Mouse (Mus musculus): Measurements from ENCODE around the gene 4921517D22Rik. TPM values are rescaled to one million over a fixed set of nuclear protein-coding genes. Genes with fewer than 3 reads are reported as not detected.
A peak's percentile ranks its signal among the peaks of the same experiment; 100 is the strongest.

Gene 4921517D22Rik
- polyA plus RNA-seq, 1 experiment from 2014 or later: not detected

- Histone ChIP-seq H3K36me3 (peaks cover 57% of the 10 kb centered on the region), H3K4me3 (no peak overlapping the region), H3K4me2 (replicated peaks) (peak overlapping the region; percentile 11; the same call in 1 of the 2 replicates)
These were observed 37.5 kb downstream of the 4921517D22Rik start for GRCm38 (mm10) chr13:59656316-59656832.

DNA sequence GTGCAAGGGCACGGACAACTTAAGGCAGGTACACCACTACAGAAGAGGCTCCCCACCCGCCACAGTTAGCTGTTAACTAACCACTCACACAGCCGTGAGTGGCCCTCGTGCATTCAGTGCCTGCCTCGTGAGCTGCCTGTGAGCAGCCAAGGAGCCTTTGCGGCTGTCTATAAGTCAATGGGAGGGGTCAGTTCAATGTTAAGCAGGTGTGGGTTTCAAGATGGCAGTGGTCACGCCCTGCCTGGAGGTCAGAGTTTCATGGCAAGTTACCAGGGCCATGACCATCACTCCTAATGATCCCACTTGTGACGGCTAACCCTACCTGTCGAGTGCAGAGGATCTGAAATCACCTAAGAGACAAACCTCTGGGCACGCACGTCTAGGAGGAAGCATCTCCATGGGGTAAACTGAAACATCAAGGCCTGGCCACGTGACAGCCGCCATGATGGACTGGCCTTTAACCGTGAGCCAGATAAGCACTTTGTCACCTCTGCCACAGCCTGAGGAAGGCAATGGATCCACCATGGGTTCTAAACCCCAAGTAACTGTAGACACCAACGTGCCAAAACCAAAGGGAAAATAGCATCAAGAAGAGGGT is 38.1 kb downstream of the 4921517D22Rik start:
- Histone ChIP-seq H3K4me3 (no peak overlapping the region), H3K9ac (replicated peaks) (no peak overlapping the region), H3K27ac (replicated peaks) (no peak overlapping the region), H3K4me1 (peaks cover 46% of the 10 kb centered on the region), H3K36me3 (peaks cover 53% of the 10 kb centered on the region), H3K4me2 (replicated peaks) (no peak overlapping the region), H3K9me3 (no peaks in the 10 kb centered on the region), H3K27me3 (no peaks in the 10 kb centered on the region)
- ATAC-seq (ENCODE audit: low FRiP score, low read depth): no peak
- 91% methylated on average over 15 of the region's 15 CpGs for WGBS

More at GRCm38 (mm10) chr13:59656316-59656832, 37.5 kb downstream of the 4921517D22Rik start:
- WGBS: 51% methylated on average over 10 of the region's 10 CpGs
- peak overlapping the region; percentile 89 for H3K27ac ChIP-seq (replicated peaks)
- ATAC-seq (ENCODE audit: low FRiP score, low read depth): peak; percentile 32; the same call in 1 of the 2 replicates
- no peaks in the 10 kb centered on the region for H3K9me3 ChIP-seq
- no peaks in the 10 kb centered on the region for H3K27me3 ChIP-seq
- no peak overlapping the region for H3K9ac ChIP-seq (replicated peaks)
- peaks cover 46% of the 10 kb centered on the region for H3K4me1 ChIP-seq

DNA sequence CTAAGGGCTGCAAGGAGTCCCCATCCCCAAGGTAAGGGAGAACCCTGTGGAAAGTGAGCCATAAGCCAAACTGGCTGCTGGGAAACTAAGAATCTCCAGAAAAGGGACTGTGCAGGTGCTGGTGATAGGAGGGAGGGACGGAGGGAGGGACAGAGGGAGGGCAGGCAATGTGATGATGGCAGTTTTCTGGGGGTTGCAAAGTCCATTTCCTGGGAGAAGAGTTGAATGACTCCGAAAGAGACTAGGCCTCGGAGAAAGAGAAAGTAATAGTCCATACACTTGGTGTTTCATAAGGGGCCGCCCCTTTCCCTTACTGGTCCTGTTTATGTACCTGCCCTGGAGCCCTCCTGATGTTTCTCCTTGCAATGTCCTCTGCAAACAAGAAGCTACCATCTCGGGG is 39.4 kb downstream of the 4921517D22Rik start:
- Histone ChIP-seq H3K9me3 (no peaks in the 10 kb centered on the region), H3K36me3 (peaks cover 52% of the 10 kb centered on the region), H3K4me2 (replicated peaks) (no peak overlapping the region), H3K9ac (replicated peaks) (no peak overlapping the region), H3K27me3 (no peaks in the 10 kb centered on the region), H3K4me1 (peaks cover 46% of the 10 kb centered on the region), H3K4me3 (no peak overlapping the region), H3K27ac (replicated peaks) (no peak overlapping the region)
- no peak for ATAC-seq (ENCODE audit: low FRiP score, low read depth)
- whole genome bisulfite sequencing: 91% methylated on average over 5 of the region's 5 CpGs

DNA sequence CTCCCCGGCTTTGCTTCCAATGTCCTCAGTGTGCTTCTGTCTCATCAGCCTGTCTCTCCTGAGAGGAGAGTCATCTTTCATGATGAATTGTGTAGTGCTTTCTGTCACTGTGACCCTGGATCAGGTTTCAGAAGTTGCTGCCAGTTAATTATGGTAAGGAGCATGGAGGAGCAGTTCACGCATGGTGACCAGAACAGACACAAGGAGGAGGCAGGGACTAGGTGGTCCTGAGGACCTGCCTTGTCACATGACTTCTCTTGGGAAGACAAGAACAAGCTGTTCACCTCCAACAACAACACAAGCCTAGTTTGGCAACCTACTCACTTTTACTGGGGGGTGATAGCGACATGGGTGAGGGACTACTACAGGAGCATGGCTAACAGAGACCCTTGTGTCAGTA is 40.8 kb downstream of the 4921517D22Rik start:
- 74% methylated on average over 3 of the region's 3 CpGs for WGBS
- H3K4me3 ChIP-seq: no peak overlapping the region
- ATAC-seq (ENCODE audit: low FRiP score, low read depth): no peak
- H3K36me3 ChIP-seq: peaks cover 53% of the 10 kb centered on the region
- no peak overlapping the region for H3K4me2 ChIP-seq (replicated peaks)
- H3K9me3 ChIP-seq: no peaks in the 10 kb centered on the region
- H3K27me3 ChIP-seq: no peaks in the 10 kb centered on the region
- peak overlapping the region; percentile 60 for H3K27ac ChIP-seq (replicated peaks)
- peaks cover 45% of the 10 kb centered on the region for H3K4me1 ChIP-seq
- no peak overlapping the region for H3K9ac ChIP-seq (replicated peaks)

GRCm38 (mm10) chr13:59652651-59653050 is 41.3 kb downstream of the 4921517D22Rik start:
- Histone ChIP-seq H3K4me3 (no peak overlapping the region), H3K9me3 (no peaks in the 10 kb centered on the region), H3K27me3 (no peaks in the 10 kb centered on the region), H3K4me2 (replicated peaks) (no peak overlapping the region), H3K27ac (replicated peaks) (0 out of 2 replicates have a peak overlapping the region, but pooled peaks have one; percentile 60), H3K4me1 (peaks cover 40% of the 10 kb centered on the region), H3K9ac (replicated peaks) (no peak overlapping the region), H3K36me3 (peaks cover 53% of the 10 kb centered on the region)
- 0 out of 2 replicates have a peak, but pooled peaks have one; percentile 5 for ATAC-seq (ENCODE audit: low FRiP score, low read depth)
- WGBS: 53% methylated on average over 5 of the region's 5 CpGs

DNA sequence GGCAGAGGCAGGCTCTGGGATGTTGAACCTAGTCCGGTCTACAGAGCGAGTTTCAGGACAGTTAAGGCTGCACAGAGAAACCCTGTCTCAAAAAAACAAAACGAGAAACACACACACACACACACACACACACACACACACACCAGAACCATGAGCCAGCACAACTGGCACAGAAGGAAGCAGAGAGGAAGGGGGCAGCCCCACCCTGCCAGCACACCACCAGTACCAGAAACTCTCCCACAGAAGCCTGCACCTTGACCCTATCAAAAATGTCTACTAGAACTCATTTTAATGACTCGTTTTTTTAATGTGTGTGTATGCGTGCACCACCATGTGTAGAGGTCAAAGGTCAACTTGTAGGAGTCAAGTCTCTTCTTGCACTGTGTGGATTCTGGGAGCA is 44.1 kb downstream of the 4921517D22Rik start:
- Histone ChIP-seq H3K4me1 (peaks cover 30% of the 10 kb centered on the region), H3K9ac (replicated peaks) (no peak overlapping the region), H3K27ac (replicated peaks) (no peak overlapping the region), H3K36me3 (peaks cover 75% of the 10 kb centered on the region), H3K27me3 (no peaks in the 10 kb centered on the region), H3K9me3 (no peaks in the 10 kb centered on the region), H3K4me3 (no peak overlapping the region), H3K4me2 (replicated peaks) (no peak overlapping the region)
- no peak for ATAC-seq (ENCODE audit: low FRiP score, low read depth)
- 70% methylated on average over 5 of the region's 5 CpGs for WGBS

DNA sequence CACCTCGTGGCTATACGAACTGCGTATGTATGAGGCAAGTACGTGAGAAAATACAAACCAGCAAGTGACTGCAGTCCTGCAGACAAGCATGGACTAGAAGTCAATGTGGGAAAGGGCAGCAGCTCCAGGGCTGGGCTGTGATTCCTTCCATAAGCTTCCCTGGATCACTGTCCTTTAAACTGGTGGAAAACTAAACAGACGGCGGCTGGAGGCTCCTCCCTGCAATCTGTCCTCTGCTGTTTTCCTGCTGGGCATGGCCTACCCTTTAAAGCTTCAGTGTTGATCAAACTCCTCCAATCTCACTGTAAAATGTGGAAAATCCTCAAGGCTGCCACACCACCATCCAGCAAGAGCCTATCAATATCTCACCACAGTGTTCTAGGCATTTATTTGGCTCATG is 45.3 kb downstream of the 4921517D22Rik start:
- Histone ChIP-seq H3K9ac (replicated peaks) (no peak overlapping the region), H3K36me3 (peaks cover 66% of the 10 kb centered on the region)

GRCm38 (mm10) chr13:59647484-59647883 is 46.4 kb downstream of the 4921517D22Rik start:
- Histone ChIP-seq H3K4me2 (replicated peaks) (no peak overlapping the region), H3K9me3 (no peaks in the 10 kb centered on the region), H3K27me3 (no peaks in the 10 kb centered on the region), H3K4me3 (no peak overlapping the region), H3K36me3 (peaks cover 67% of the 10 kb centered on the region), H3K9ac (replicated peaks) (no peak overlapping the region), H3K4me1 (peaks cover 15% of the 10 kb centered on the region), H3K27ac (replicated peaks) (no peak overlapping the region)
- no peak for ATAC-seq (ENCODE audit: low FRiP score, low read depth)
- WGBS: 76% methylated on average over 6 of the region's 6 CpGs

More for the DNA sequence above, 45.3 kb downstream of the 4921517D22Rik start:
- no peak overlapping the region for H3K4me3 ChIP-seq
- no peaks in the 10 kb centered on the region for H3K9me3 ChIP-seq
- H3K4me2 ChIP-seq (replicated peaks): no peak overlapping the region
- WGBS: 91% methylated on average over 6 of the region's 6 CpGs
- H3K27ac ChIP-seq (replicated peaks): no peak overlapping the region
- H3K27me3 ChIP-seq: no peaks in the 10 kb centered on the region
- ATAC-seq (ENCODE audit: low FRiP score, low read depth): no peak
- peaks cover 26% of the 10 kb centered on the region for H3K4me1 ChIP-seq

GRCm38 (mm10) chr13:59646674-59647244 is 47.1 kb downstream of the 4921517D22Rik start:
- H3K4me3 ChIP-seq: no peak overlapping the region
- H3K27me3 ChIP-seq: no peaks in the 10 kb centered on the region
- H3K27ac ChIP-seq (replicated peaks): 0 out of 2 replicates have a peak overlapping the region, but pooled peaks have one; percentile 3
- WGBS: 15% methylated on average over 11 of the region's 11 CpGs
- peaks cover 12% of the 10 kb centered on the region; the same call in 1 of the 2 replicates for H3K4me1 ChIP-seq
- no peak overlapping the region for H3K9ac ChIP-seq (replicated peaks)
- peaks cover 72% of the 10 kb centered on the region for H3K36me3 ChIP-seq
- H3K4me2 ChIP-seq (replicated peaks): no peak overlapping the region
- ATAC-seq (ENCODE audit: low FRiP score, low read depth): peak; percentile 41
- no peaks in the 10 kb centered on the region for H3K9me3 ChIP-seq

DNA sequence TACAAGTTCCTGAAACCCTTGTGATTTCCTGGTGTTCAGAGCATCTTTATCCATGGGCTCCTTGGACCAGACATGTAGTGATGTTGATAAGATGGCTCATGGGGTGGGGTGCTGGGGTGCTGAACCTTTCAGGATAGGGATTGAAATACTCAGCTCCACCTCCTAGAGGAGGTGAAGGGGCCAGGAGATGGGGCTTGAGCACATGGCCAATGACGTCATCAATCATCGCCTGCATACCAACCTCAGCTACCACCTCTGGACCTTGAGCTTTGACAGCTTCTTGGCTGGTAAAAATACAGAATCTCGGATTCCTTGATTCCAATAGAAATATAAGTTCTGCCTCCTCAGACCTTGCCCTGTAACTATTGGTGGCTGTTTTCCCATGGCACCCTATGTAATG is 48.4 kb downstream of the 4921517D22Rik start:
- Histone ChIP-seq H3K4me3 (no peak overlapping the region), H3K36me3 (peaks cover 81% of the 10 kb centered on the region), H3K9me3 (no peaks in the 10 kb centered on the region), H3K27me3 (no peaks in the 10 kb centered on the region), H3K9ac (replicated peaks) (no peak overlapping the region), H3K27ac (replicated peaks) (no peak overlapping the region), H3K4me2 (replicated peaks) (no peak overlapping the region), H3K4me1 (peaks cover 12% of the 10 kb centered on the region; the same call in 1 of the 2 replicates)
- 89% methylated on average over 3 of the region's 3 CpGs for WGBS
- no peak for ATAC-seq (ENCODE audit: low FRiP score, low read depth)

GRCm38 (mm10) chr13:59642818-59643217 is 51.1 kb downstream of the 4921517D22Rik start:
- ATAC-seq (ENCODE audit: low FRiP score, low read depth): no peak
- Histone ChIP-seq H3K4me2 (replicated peaks) (no peak overlapping the region), H3K4me1 (peaks cover 12% of the 10 kb centered on the region; the same call in 1 of the 2 replicates), H3K27me3 (no peaks in the 10 kb centered on the region), H3K4me3 (no peak overlapping the region), H3K27ac (replicated peaks) (no peak overlapping the region), H3K36me3 (peaks cover 80% of the 10 kb centered on the region), H3K9me3 (no peaks in the 10 kb centered on the region), H3K9ac (replicated peaks) (no peak overlapping the region)
- WGBS: 89% methylated on average over 2 of the region's 2 CpGs

- Histone ChIP-seq H3K9me3 (no peaks in the 10 kb centered on the region), H3K27ac (replicated peaks) (no peak overlapping the region), H3K36me3 (peaks cover 83% of the 10 kb centered on the region), H3K4me2 (replicated peaks) (no peak overlapping the region), H3K9ac (replicated peaks) (no peak overlapping the region), H3K27me3 (no peaks in the 10 kb centered on the region), H3K4me3 (no peak overlapping the region), H3K4me1 (no peaks in the 10 kb centered on the region)
- WGBS: 92% methylated on average over 6 of the region's 6 CpGs
- ATAC-seq (ENCODE audit: low FRiP score, low read depth): no peak
These were observed 53.8 kb downstream of the 4921517D22Rik start for GRCm38 (mm10) chr13:59640178-59640440.

Data from midbrain, embryonic 12.5 days (tissue).